Mouse (Mus musculus) fibroblast of lung, adult 2 months (primary cell): ENCODE measurements around the gene Dnaja3.

Experiments used
- DNase-seq: peaks from one replicate; pipeline ENCODE4 v3.0.0-alpha.2; 2011; ENCODE audit warnings: low read depth

Gene Dnaja3

DNA sequence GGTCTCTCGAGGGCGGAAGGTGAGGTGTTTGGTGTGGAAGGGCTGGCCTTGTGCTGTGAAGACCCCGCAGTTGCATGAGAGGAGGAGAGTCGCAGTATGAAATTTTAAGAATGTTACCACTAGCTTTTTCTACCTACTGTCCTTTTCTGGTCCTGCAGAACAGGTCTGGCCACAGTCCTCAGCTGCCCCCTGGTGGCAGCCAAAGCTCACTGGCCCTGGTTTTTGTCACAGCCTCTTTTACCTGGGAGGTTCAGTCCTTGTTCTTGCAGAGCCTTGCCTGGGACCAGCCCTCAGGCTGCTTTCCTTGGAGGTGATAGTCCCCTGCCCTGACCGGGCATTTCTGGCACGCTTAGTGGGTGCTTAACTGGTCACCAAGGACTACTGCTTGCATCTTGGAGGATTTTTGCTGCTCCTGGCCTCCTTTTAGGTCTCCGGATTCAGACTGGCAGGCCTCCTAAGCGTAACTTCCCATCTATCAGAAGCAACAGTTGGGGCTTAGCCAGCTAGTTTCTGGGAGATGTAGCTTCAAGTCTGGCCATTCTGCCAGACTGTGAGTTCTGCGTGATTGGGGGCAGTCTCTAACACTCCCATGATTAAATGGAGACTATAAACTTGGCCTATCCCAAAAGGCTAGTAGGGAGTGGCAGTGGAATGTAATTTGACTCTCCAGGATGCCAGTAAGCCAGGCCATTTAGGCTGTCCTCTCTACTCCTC, 31.8 kb upstream of the Dnaja3 start:
- no peak for DNase-seq

DNA sequence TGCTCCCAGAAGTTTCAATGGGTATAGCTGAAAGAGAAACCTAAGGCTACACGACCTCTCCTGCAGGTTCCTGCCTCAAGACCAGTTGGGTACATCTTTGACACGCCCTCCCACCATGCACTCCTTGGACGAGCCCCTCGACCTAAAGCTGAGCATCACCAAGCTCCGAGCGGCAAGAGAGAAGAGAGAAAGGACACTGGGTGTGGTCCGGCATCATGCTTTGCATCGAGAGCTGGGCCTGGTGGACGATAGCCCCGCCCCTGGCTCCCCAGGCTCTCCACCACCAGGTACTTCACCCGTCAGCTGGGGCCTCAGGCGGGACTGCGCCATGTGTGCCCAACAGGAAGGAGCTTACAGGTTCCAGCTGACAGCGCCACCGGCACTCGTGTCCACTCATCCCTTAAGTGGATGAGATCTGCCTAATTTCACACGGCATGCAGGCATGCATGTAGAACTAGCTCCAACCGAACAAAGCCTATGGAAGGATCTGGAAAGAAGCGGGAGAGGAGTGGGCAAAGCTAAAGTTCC, 31.2 kb upstream of the Dnaja3 start:
- DNase-seq, result no peak

DNA sequence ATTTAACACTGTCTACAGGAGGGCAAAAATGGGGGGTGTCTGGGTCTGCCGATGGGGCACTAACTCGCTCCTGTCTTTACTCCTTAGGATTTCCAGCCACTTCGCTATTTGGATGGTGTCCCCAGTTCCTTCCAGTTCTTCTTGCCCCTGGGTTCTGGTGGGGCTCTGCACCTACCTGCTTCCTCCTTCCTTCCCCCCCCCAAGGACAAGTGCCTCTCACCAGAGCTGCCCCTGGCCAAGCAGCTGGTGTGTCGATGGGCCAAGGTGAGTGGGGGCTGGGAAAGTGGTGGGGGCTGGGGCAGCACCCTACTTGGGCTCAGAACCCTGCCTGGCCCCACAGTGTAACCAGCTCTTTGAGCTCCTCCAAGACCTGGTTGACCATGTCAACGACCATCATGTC, 28.6 kb upstream of the Dnaja3 start:
- DNase-seq, result no peak

DNA sequence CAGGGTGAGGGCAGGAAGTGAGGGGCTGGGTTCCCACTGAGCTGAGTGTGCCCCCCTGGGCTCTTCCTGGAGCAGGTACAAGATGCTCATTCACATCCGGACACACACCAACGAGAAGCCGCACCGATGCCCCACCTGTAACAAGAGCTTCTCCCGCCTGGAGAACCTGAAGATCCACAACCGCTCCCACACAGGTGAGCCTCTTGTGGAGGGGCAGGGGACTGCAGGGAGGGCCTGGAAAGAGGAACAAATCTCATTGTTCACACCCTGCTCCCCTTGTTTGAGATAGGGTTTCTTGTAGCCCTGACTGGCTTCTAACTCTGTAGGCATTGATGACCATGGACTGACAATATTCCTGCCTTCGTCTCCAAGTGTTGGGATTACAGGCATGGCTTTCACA, 28.1 kb upstream of the Dnaja3 start:
- DNase-seq, result no peak

DNA sequence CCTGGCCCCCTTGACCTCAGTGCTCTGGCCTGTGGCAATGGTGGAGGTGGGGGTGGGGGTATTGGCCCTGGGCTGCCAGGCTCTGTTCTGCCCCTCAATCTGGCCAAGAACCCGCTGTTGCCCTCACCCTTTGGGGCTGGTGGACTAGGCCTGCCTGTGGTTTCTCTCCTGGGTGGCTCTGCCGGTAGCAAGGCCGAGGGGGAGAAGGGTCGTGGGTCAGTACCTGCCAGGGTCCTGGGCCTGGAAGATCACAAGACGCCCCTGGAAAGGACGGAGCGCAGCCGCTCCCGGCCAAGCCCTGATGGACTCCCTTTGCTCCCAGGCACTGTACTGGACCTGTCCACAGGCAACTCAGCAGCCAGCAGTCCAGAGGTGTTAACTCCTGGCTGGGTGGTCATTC, 26.1 kb upstream of the Dnaja3 start:
- no peak for DNase-seq

DNA sequence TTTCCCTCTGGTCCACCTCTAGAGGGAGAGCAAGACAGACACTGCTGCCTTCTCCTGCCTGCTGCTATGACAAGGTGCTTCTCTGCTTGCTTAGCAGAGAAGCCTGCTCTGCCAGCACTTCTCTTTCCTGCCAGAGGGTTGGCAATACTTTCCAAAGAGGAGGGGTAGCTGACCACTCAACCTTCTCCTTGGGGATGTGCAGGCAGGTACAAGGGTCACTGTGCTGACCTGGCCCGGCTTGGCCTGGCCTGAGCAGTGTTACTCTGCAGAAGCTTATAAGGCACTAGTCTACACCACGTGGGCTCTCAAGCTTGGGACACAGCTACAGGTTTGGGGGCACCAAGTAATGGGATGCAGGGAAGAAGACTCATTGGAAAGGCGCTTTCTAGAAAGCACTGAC, 25.1 kb upstream of the Dnaja3 start:
- DNase-seq, result no peak

DNA sequence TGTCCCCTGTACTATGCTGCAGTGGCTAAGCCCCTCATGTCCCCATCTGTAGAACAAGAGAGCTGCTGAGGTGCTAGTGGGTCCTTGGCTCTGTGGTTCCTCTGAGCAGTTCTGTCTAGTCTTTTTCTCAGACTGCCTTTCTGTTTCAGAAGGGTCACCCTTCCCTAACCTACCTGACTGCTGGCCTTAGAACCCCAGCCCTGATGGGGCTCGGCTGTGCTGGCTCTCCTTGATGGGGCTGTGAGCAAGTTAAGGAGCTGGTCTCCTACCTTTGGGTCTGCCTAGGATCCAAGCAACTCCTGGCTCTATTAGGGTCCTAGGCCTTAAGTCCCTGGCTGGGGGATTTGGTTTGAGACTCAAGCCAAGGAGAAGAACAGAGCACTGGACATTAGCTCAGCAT, 24.5 kb upstream of the Dnaja3 start:
- no peak for DNase-seq

DNA sequence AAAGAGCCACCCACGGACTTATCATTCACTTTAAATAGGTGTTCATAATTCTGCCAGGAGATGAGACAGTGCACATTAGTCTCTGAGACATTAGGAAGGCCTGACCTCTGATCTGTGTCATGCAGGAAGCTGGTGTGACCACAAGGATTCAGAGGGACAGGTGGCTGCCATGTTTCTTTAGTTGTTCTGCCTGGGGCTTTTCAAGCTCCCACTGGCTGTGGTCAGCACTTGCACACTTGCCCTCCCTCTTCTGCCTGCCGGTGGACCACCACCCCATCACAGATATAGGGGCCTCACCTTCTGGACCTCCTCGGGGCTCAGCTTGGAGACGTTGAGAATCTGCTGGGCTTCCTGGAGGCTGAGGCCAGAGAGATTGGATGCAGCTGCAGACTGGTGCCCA, 23.0 kb upstream of the Dnaja3 start:
- no peak for DNase-seq

DNA sequence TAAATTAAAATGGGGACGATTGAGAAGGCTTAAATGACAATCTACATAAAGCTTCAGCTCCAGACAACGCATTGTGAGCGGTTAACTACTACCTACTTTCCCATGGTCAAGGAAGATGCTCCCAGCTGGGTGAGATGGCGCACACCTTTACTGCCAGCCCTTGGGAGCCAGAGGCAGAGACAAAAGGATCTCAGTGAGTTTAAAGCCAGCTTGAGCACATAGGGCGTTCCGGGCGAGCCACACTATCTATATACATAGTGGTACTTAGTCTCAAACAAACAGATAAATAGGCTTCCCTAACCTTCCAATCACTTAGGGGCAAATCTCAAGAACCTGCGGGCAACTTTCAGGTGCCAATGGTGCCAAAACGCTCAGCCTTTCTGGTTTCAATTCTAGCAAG, 15.7 kb upstream of the Dnaja3 start:
- no peak for DNase-seq

DNA sequence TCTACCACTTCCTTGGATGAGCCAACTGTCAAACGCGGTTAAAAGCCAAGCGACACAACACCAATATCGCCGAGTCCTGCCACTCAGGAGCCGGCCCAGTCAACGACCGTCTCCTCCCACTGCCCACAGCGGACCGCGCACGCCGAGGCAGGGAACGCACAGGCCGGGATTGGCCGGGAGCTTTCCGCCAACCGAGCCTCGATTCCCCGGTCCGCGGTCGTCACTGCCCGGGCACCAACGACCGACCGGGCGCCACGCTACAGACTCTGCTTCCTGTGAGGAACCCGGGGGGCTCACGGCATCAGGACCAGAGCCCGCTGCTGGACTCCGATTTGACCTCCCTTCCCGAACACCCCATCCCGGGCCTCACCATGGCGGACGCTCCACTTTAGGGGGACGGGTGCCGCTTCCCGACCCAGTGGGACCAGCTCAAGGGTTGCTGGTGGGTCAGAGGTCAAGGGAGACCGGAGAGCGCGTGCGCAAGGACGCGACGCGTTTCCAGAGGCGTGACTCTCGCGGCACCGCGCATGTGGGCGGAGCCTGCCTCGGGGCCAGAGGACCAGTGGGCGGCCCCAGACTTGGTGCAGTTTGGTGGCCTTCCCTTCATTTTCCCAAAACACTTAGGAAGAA, 15.2 kb upstream of the Dnaja3 start, which contains the start of gene Pam16:
Gene Pam16 (minus strand): TSS at position 508 of the 630 bp plus-strand sequence.
- DNase-seq, result no peak

DNA sequence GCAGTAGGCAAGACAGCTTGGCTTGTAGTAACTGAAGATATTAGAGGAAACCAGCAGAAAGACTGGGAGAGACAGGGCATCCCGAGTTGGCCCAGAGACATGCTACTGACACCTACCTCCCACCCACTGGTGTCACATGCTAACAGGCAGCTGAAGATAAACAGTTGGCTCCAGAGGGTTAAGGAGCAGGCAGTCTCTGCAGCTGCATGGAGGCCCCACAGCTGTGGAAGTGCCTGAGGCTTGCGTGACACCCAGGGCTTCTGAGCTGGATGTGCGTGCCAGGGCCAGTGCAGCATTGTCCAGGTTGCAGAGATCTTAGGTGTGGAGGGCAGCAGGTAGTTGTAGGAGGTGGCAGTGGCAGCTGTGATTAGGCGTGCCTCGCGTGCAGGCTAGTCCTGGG, 12.7 kb upstream of the Dnaja3 start:
- DNase-seq, result no peak

DNA sequence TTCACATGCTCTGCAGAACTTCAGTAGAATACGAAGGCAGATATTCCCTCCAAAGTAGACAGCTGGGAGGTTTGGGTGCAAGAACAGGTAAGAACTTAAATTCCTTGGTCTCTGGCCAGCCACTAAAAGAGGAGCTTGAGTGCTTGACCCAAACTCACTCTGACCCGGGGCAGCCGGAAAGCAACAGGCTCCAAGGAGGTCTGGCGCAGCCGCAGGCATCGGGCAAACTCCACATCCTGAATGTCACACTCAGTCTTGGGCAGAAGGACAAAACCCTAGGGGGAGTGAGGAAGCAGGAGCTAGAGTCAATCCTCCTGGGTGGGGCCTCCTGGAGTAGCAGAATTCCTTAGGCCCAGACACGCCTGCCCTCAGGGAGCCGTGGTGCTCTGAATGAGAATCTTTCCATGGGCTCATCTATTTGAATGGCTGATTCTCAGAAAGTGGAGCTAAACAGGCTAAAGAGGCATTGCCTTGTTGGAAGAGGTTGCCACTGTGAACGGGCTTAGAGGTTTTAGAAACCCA, 10.8 kb upstream of the Dnaja3 start:
- no peak for DNase-seq

DNA sequence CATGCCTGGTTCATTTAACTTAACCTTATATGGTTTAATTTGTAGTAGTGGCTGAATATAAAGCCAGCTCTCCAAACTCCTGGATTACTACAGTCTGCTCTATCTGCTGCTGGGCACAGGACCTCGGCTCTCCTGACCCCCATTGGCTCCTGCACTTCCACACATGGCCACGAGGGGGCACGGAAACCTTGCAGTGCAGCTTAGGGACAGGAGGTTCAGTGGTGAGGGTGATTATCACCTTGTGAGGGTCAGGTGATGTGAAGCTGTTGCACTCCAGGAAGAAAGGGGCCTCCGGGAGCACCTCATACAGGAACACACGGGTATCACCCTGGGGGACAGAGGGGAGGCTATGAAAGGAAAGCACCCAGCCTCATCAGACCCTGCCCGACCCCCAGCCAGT, 9.8 kb upstream of the Dnaja3 start:
- DNase-seq, result no peak

DNA sequence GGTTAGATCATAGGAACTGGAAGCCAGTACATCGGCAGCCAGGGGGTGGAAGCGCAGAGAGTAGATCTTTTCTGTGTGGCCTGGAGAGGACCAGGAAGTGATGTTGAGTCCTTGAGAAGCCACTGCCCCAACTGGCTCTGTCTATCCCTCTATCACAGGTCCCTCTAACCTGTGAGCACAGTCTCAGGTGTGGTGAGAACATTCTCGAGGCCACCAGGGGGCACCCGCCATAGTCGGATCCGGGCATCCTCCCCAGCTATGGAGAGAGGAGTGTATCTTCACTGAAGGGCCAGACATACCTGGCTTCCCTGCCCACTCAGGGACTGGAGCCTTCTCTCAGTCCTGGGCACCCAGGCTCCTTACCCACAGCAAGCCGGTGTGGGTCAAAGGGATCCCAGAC, 7.7 kb upstream of the Dnaja3 start:
- no peak for DNase-seq

DNA sequence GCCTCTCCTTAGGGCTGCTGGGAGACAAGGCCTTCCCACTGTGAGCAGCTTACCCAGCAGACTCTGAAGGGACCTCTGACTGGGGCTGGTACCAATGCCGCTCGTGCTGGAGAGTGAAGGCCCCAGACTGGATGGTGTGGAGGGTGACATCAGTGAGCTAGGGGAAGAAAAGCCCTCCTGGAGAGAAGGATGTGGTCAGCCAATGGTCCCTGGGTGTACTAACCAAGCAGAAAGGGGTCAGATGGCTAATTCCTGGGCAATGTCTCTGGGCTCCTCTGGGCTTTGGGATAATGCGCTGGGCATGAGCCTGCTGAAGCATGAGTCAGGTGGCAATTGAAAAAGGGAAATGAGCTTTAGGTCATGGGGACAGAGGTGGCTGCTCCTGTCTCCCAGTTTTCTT, 6.1 kb upstream of the Dnaja3 start:
- DNase-seq, result no peak

DNA sequence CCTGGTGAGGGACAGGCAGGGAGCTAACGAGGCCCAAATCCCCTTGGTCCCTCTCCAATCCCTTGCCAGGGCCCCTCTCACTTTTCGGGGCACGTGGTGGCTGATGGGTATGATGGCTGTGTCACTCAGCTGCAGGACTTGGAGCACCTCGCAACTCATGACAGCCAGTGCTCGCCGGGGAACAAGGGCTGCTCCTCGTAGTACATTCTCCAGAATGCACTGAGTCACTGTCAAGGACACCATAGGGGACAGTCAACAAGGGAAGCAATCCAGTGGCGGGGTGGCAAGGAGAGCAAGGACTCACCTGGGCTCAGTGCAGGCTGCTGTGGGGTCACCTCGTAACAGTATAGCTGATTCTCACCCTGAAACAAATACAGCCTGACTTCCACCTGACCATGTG, 5.1 kb upstream of the Dnaja3 start:
- no peak for DNase-seq

DNA sequence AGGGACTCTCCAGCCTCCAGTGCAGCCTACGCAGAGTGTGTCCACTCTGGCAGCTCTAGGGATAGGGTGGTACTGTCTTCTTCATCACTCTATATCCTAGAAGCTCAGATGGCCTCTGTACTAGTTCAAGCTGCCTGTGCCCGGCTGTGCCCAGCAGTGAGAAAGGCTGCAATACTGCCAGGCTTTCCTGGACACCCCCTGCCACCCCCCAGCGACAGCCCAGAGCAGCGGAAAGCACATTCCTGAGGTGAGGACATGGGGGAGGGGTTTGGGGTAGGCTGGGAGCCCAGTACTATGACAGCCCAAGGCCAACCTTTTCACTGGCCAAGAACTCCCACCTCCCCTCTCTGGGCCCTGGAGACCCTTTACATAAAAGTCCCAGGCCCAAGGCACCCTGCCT, 4.0 kb upstream of the Dnaja3 start:
- DNase-seq, result no peak

DNA sequence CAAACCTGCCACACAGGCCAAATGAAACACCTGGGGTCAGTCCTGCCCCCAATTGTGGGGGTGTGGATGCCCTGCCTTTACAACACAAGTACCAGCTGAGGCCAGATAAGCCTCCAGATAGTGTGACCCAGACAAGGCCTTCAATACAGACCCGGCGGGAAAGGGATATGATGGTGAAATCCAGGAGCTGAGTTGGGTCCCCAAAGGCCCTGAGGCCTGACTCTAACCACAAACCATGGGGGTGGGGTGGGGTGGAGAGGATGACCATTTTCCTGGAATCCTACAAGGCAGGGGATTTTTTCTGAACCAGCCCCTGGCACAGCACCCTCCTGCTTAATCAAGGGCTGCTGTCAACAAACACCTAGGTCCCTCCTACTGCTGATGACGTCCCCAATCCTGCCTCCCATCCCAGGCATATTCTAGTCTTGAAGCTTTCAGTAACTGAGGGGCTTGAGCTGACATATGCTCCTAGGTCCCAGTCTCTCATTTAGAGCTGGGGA, 848 bp upstream of the Dnaja3 start:
- DNase-seq, result no peak

DNA sequence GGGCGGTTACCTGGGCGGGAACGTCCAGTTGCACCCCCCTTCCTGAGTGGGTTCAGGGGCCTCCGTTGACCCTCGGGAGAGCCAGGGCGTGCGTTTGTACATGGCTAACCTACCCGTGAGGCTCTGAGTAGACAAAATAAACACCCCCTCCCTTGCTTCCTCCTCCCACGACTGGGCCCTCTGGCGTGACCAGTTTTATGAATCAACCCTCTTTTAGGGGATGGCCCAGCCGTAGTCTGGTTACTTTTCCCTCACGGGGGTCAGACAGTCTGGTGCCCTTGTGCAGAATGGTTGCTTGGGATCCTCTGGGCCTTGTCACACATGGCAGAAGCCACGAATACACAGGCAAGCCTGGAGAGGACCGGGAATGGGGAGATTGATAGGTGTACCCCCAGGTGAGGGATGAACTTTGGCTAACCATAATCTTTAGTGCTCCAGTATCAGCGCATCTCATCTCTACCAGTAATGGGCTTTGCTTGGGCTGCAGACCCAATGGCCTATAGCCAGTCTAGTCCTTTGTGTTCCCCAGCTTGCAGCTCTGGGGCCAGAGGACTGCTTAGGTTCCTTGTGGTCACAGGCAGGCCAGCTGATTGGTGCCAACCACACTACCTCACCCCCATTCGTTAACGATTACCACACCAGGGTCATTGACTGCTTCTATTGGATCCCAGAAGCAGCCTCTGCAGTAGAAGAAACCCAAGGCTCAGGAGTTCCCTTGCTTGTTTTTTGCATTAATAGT, 647 bp downstream of the Dnaja3 start:
- no peak for DNase-seq

DNA sequence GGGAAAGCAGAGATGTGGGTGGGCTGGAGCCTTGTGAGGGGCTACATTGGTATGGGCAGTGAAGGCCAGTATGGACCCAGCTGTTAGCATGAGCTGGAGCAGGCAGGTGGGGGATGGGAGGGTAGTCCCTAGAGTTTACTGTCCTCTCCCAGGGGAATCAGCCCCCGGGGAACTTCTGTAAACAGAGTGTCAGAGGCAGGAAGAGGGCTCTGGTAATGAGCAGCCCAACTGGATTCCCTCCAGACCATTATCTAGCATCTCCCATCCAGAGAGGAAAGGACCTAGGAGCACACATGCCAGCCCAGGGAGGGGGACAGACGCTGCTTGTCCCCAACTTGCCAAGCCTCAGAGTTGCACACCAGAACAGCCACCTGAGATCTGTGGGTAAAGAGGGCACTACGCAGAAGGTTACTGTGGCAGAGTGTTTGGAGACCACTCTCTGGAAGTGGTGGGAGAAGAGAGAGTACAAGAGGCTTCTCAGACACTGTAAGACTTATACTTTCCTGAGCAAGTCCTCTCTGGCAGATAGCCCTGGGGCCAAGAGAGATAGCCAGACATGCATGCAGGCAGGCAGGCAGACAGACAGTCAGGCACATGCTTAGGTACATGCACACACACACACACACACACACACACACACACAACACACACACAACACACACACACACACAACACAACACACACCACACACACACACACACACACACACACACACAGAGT, 1.5 kb downstream of the Dnaja3 start:
- DNase-seq, result no peak

DNA sequence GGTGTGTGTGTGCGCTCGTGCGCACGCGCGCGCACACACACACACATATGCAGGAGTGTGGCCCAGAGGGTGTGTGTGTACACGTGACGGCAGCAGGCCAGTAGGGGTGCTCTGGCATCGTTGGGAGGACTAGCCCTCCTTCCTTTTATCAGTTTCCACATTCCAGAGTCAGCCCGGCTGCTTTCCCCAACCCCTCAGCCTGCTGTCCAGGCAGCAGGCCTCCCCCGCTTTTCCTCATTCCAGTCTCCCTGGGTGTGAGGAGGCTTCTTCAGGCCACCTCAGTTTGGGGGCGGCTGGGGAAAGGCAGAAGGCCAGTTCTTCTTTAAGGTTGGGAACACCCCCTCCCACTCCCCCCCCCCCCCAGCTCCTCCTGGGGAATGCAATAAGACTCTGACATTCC, 2.4 kb downstream of the Dnaja3 start:
- no peak for DNase-seq

DNA sequence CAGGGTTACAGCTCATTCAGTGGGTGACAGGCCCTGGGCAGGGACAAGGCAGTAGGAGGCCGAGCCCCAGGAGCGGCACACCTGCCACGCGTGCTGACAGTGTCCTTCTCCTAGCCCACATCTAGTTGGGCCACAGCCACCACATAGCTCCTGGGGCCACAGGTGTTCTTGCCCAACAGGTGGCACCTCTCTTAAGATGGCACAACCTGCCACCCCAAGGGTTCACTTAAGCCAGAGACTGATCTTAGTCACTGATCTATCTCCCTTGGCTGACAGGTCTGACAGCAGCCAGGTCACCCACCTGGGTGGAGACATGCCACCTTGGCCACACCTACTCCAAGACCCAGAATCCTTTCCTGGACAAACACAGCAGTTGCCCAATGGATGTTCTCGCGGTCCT, 3.1 kb downstream of the Dnaja3 start:
- DNase-seq, result no peak
